Mouse (Mus musculus) testis, adult 2 months (tissue): Measurements from ENCODE around the gene Fut8.

Source experiments
- CTCF ChIP-seq: fragments of 200-500 bp; IDR thresholded peaks from 2 replicates; pipeline ENCODE4 v1.5.1; 2012; ENCODE audit warnings: low read depth, mild to moderate bottlenecking, inconsistent platforms, low read length, moderate library complexity; ENCODE audit not compliant: control insufficient read depth, insufficient read depth, insufficient replicate concordance
- POLR2A ChIP-seq: fragments of 200-500 bp; IDR thresholded peaks from 2 replicates; pipeline ENCODE4 v1.6.1; 2012; ENCODE audit warnings: low read depth, mild to moderate bottlenecking, inconsistent platforms, low read length, moderate library complexity; ENCODE audit not compliant: control insufficient read depth

DNA sequence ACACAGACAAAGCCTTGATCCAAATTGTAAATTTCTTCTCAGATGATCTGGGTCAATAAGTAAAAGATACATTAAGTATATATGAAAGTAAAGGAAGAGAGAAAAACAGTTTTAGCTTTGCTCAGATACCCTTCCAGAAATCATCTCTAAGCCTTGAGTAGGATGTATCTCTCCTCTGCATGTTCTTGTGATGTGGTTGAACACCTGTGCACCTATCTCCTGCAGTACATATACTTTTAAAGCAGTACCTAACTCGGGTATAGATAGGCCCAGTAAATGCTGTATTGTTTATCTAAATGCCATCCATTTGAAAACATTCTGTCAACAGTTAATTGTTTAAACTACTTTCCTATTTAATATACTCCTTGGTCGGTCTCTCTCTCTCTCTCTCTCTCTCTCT lies 212.9 kb downstream of the Fut8 start:
- no peak for TF ChIP-seq CTCF
- no peak for TF ChIP-seq POLR2A
